In the genomic region with DNA sequence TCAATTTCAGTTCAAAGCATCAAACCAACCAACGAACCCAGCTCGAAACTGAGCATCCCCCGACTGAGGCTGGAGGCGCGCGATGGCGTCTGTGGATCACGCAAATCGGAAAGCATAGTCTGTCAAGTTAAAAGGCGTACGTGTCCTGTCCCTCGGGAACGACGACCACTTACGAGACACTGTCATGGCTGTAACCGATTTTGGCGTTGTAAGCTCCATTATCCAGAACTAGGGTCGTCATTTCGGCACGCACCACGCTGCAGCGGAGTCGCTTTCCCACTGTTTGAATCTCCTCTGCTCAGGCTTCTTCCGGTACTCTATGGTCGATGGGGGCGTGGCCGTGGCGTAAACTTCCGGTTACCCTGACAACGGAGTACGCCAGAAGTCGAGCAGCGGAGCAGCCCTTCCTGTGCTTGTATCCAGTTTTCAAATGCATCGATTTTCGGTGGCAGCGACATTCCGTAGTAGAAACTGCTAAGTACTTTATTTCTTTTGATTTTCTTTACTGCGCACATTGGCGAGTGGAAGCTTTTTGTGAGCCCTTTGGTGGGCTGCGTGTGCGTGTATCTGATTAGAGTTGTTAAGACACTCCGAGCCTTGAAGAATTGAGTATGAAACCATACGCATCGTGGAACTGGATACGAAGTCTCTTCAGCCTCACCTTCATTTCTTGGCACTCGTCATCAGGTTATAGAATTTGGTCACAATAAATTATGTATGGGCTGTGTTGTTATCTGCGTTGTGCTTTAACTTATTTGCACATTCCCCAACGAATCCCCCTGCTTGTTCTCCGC, we compare ENCODE assay signal across 8 mouse cellular contexts. TPM values are rescaled to one million over a fixed set of nuclear protein-coding genes. Genes with fewer than 3 reads are reported as not detected.
DNase-seq lines count a peak whose midpoint lies in the region; ATAC-seq and TF ChIP-seq lines count a peak whose summit lies in the region.

A gene (minus strand): TSS at position 295 of the 794 bp plus-strand sequence.

- peaks cover 10% of the 10 kb centered on the region for H3K36me3 ChIP-seq in hindbrain, embryonic 10.5 days
- H3K36me3 ChIP-seq in lung, postnatal 0 days (ENCODE audit: insufficient read depth, low read length) = no peaks in the 10 kb centered on the region

- TF ChIP-seq CTCF in lung, postnatal 0 days (IDR thresholded peaks at IDR 0.05) = no peak

- no peaks in the 10 kb centered on the region for H3K9me3 ChIP-seq in hindbrain, embryonic 10.5 days
- H3K9me3 ChIP-seq in lung, postnatal 0 days (ENCODE audit: low read length) = no peaks in the 10 kb centered on the region

- peak; percentile 88 for DNase-seq in MEL-GATA-1-ER (ENCODE audit: extremely low read depth, low read depth)
- DNase-seq in cerebellum, adult 8-10 months = peak; percentile 89
- DNase-seq in forelimb bud, embryonic 11.5 days (ENCODE audit: low read depth, low spot score) = peak; percentile 92
- peak; percentile 94 for DNase-seq in hindbrain, embryonic 10.5 days (ENCODE audit: low spot score)
- peak; percentile 93 for DNase-seq in layer of hippocampus, adult 9-11 months
- DNase-seq in lung, postnatal 0 days (ENCODE audit: low spot score) = peak; percentile 99
- DNase-seq in ovary, postnatal 14 days (ENCODE audit: low spot score) = peak; percentile 89
- peak; percentile 95 for DNase-seq in thymus, postnatal 14 days

- TF ChIP-seq EP300 in lung, postnatal 0 days (IDR thresholded peaks at IDR 0.05) = 0 out of 2 replicates have a peak, but pooled peaks have one; percentile 17

- peak within 1 kb of the TSS; percentile 74 for H3K4me3 ChIP-seq in hindbrain, embryonic 10.5 days
- peak within 1 kb of the TSS; percentile 58 for H3K4me3 ChIP-seq in lung, postnatal 0 days (ENCODE audit: low read depth, low read length)

- peak; percentile 100 for ATAC-seq in lung, postnatal 0 days

- H3K4me1 ChIP-seq in hindbrain, embryonic 10.5 days (replicated peaks) = peaks cover 16% of the 10 kb centered on the region
- H3K4me1 ChIP-seq in lung, postnatal 0 days (ENCODE audit: insufficient read depth, low read depth, low read length) = peaks cover 4% of the 10 kb centered on the region; the same call in 1 of the 2 replicates

- H3K4me2 ChIP-seq in lung, postnatal 0 days (replicated peaks; ENCODE audit: low read depth, low read length) = peak within 1 kb of the TSS; percentile 60

- peak within 1 kb of the TSS; percentile 41 for H3K9ac ChIP-seq in lung, postnatal 0 days (replicated peaks; ENCODE audit: low read depth)

- WGBS in hindbrain, embryonic 10.5 days = 2% methylated on average over 49 of the region's 49 CpGs
- under 1% methylated on average over 49 of the region's 49 CpGs for WGBS in lung, postnatal 0 days

- no peaks in the 10 kb centered on the region for H3K27me3 ChIP-seq in hindbrain, embryonic 10.5 days (ENCODE audit: insufficient read depth, poor library complexity, severe bottlenecking)
- H3K27me3 ChIP-seq in lung, postnatal 0 days (replicated peaks; ENCODE audit: insufficient read depth, low read length) = no peaks in the 10 kb centered on the region

- H3K27ac ChIP-seq in hindbrain, embryonic 10.5 days = peak within 1 kb of the TSS; percentile 86
- H3K27ac ChIP-seq in lung, postnatal 0 days (ENCODE audit: low read length) = no peak within 1 kb of the TSS

RNA-seq across cellular contexts. Expression of the gene that starts here (rescaled TPM):
- polyA plus RNA-seq in hindbrain, embryonic 10.5 days (2016; fragmentation: Nextera tagmentation; extraction: Ambion mirVana) = 36.3 and 37.2 TPM in 2 replicates
- 20.3 TPM in 2 replicates for polyA plus RNA-seq in lung, postnatal 0 days (2015; fragmentation: Nextera tagmentation; extraction: Ambion mirVana)
